Mouse (Mus musculus) liver, adult (tissue): ENCODE measurements around the gene Exoc3l4.

Experiments used
- GATA4 ChIP-seq: IDR thresholded peaks from 2 replicates; pipeline ENCODE4 v1.6.1; 2014; ENCODE audit warnings: mild to moderate bottlenecking, low read length; ENCODE audit not compliant: insufficient replicate concordance

Gene Exoc3l4

DNA sequence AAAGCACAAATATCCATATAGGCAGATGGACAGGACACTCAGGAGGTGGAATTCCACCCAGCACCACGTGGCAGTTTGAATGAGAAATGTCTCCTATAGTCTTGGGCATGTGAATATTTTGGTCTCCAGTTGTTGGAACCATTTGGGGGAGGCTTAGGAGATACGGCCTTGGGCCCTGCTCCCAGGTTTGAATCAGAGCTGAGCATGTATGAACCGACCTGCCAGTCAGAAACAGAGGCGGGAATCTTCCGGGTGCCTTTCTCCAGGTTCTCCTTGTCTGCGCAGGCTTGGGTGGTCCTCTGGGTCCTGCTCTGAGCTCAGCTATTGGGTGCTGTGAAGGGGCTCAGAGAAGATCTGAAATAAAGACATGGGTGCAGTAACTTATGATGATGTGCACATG, 22.8 kb upstream of the Exoc3l4 start:
- no peak for TF ChIP-seq GATA4

DNA sequence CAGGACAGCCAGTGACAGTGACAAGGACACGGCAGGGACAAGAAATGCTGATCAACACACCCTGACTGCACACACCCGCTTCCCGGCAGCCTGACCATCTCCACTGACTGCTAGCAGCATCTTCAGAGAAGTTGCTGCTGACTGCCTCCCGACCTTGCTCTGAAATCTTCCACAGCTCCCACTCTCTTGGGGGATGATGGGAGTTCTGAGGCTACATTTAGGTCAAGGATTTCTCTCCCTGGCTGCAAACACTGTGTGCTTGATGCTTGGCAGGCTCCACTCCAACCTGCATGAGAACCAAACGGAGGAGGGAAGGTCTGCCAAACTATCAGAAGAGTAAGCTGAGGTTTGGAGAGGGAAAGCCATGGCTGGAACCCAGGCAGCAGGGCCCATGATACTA, 19.8 kb upstream of the Exoc3l4 start:
- no peak for TF ChIP-seq GATA4

DNA sequence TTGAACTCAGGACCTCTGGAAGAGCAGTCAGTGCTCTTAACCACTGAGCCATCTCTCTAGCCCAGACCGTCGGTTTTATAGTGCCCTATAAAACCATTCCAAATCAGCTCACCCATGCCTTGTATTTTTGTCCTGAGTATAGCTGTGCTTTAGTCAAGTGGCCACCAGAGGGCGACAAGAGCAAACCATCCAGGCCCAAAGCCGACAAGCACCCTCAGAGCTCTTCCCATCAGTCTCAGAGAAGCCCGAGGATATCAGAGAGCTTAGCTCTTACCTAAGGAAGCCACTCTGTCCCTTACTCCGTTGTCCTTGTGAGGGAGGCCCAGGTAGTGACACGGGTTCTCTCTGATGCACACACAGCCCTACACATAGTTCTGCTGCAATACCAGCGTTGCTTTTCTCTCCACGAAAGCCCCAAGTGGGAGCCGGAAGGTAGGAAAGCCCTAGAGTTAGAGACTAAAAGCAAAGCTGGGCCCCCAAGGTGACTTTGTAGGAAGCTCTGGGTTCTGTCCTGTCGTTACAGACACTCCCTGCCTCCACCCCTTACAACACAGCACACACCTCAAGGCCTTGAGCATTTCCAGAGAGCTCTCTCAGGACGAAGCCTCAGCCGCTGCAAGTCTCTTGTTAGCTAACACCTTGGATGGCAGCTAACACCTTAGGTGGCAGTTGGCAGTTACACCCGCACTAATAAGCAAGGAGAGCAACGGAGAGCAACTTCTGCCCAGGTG, 15.2 kb upstream of the Exoc3l4 start:
- no peak for TF ChIP-seq GATA4

DNA sequence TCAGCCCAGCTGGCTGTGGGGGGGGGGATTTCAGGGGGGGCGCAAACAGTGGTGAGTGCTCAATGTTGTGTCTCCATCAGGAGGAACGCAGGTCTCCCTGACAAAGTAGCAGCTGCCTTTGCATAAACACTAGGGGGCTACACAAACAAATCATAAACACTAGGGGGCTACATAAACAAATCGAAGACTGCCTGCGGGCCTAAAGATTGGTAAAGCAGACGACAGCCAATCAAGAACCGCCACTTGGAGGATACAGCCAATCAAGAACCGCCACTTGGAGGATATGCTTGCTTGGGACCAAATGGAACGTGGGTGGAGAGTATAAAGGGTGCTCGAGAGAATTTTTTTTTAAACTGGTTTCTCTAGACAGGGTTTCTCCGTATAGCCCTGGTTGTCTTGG, 11.9 kb upstream of the Exoc3l4 start:
- no peak for TF ChIP-seq GATA4

DNA sequence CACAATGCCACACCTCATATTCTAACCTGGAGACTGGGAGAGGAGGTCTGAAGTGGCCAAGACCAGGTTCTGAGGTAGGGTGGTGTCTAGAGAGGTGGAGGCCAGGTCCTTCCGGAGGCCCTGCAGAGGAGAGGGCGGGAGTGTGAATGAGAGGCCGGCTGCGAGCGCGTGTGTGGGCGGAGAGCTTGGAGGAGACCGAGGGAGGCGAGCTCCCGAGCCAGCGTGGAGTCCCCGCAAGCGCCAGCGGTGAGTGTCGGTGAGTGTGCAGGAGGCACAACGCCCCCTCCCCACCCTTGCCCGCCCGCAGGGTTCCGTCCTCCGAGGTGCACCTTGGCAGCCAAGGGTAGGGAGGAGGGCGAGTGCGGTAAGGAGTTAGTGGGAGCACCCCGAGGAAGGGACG, 10.2 kb upstream of the Exoc3l4 start, which contains the start of gene Lbhd2:
TSS of gene Lbhd2 (plus strand) at position 188 of the 400 bp plus-strand sequence.
- TF ChIP-seq GATA4, result no peak

DNA sequence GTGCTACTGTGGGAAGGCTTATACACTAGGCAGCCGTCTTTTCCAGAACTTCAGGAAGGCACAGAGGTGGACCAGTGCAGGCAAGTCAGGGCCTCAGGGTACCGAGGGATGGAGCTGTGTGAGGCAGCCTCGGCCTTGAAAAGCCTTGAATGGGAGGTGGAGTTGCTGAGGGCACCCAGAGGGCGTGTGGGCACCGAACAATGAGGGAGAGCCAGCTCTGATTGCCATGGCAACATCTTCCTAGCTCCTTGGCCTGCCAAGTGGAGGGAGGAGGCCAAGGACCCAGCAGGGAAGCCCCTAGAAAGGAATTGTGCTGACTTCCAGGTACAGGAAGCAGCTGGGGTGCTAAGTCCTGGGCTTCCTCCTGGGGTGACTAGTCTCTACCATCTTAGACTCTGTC, 7.2 kb upstream of the Exoc3l4 start:
- no peak for TF ChIP-seq GATA4

DNA sequence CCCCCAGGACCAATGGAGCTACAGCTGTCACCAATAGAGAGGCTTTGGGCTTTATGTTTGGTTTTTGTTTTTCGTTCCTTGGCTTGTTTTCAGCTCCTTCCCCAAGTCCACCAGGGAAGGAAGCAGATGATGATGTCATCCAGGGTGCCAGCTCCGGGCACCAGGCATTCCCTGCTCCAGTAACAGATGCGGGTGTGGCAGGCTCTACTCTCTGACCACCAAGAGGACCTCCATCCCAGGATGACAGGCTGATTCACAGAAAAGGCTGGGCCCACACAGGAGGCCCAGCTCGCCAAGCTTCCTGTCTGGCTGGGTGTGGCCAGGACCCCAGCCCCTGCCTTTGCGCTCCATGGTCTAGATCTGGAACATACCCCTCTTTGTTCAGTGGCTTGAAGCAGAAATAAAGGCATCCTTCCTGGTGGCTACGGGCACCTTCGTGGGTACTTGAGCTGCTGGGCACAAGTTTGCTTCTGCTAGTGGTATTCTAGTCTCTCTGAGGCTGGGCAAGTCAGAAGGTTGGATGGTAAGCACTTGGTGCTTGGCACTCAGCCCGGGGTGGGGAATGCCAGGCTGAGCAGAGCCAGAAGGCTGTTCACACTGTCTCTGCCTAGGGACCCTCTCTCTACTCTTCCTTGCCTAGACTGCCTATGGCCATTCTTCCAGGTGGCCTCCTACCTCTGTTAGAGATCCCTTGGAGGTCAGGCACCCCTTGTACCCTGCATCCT, 5.0 kb upstream of the Exoc3l4 start:
- no peak for TF ChIP-seq GATA4

DNA sequence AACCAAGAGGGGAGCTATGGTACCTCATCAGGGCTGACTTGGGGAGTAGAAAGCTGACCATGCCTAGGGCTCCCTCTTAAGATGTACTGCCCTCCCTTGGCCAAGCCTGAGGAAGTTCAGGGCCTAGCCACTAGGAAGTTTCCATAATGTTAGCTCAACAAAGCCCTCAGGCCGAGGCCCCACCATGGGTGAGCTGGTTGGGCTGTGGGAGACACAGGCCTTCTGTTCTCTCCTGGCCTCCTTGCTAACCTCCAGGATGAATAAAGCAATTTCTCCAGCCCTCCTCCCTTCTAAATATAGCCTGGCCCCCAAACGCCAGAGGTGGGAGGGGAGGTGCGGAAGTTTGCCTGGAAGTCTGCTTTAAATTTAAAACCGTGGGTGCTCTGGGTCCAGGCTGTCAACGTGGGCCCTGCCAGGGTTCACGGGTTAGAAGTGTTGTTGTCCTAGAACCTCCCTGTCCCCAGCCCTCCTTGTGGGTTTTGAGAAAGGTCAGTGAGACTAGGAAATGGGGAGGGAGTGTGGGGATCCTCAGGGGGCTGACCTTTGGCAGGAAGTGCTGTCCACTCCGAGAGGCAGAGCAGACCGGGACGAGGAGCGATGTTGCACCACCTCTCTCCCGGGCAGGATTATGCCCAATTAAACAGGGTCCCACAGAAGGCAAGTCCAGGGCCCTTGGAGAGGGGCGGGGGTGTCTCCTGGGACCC, 4.1 kb upstream of the Exoc3l4 start:
- no peak for TF ChIP-seq GATA4

DNA sequence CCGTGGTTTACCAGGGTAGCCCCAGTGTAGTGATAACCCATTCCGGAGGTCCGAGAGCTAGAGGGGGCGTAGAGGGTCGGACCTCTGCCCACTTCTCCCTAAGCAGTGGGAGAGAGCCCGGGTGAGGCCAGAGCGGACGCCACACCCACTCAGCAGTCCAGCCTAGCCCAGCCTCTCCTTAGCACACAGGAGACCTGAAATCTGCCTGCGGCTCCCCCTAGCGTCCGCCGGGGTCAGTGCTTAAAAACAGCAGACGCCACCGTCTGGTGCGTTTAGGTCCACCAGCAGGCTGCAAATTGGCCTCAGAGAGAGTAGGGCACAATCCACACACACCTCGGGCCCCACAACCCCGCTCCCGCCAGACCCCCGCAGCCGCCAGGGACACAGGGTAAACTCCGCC, 3.5 kb upstream of the Exoc3l4 start:
- TF ChIP-seq GATA4, result no peak

DNA sequence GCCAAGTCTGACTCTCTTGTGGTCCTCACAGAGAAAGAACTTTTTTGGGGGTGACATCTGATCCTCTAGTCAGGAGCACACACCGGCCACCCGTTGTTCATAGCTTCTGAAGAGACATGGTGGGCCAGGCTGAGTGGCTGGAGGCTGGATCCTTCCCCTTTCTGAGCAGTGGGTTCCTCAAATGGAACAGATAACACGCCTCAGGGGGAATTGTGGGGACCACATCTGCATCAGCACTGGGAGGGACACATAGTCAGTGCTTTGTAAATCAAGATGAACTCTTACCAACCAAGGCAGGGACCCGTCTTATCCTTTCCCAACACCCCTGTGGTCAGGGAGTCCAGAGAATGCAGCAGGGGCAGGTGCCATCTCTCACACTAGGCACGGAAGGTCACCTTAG, 3.1 kb downstream of the Exoc3l4 start:
- TF ChIP-seq GATA4, result no peak

DNA sequence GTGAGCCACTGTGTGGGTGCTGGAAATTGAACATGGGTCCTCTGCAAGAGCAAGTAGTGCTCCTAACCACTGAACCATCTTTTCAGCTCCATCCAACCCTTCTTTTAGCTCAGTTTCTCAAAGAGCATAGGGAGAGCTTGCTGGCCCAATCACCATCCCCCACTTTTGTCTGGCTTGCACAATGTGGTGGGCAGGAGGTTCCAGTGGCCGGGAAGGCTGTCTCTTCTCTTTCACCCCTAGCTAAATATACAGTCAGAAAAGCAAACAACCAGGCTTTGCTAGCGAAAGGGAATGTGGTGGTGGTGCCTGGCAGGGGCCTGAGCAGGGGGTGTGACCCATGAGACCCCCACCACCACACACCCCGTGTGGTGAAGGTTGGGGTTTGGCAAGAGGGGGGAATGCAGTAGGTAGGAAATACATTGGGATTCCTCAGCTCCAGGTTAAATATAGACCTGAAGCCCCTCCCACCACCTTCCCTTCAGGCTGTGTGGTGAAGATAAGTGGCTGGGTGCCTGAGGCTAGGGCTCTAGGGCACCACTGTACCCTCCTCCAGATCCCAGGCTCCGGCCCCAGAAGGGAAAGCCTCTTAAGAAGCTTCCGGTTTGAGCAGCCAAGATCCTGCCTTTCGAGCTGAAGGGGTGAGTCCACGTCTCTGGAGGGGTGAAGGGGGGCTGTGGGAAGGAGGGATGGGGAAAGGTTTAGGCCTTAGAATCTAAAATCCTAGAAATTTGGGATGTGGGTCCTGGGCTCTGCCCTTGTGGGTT, 4.3 kb downstream of the Exoc3l4 start:
- TF ChIP-seq GATA4, result no peak

DNA sequence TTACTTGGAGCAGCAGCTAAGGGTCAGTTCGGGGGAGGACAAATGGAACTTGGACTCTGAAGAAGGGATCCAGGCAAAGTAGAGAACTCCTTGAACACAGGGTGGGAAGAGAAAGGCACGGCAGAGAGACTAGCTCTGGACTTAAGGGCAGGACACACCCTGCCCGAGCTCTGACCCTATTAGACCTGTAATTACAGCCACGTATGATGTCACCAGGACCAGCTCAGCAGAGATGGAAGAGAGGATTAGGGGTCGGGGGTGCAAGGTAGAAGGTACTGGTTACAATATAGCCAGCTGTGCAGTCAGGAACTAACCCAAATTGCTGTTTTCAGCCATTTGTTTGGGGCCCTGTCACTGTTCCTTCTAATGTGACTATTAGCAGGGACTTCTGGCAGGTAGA, 6.0 kb downstream of the Exoc3l4 start:
- TF ChIP-seq GATA4, result no peak

DNA sequence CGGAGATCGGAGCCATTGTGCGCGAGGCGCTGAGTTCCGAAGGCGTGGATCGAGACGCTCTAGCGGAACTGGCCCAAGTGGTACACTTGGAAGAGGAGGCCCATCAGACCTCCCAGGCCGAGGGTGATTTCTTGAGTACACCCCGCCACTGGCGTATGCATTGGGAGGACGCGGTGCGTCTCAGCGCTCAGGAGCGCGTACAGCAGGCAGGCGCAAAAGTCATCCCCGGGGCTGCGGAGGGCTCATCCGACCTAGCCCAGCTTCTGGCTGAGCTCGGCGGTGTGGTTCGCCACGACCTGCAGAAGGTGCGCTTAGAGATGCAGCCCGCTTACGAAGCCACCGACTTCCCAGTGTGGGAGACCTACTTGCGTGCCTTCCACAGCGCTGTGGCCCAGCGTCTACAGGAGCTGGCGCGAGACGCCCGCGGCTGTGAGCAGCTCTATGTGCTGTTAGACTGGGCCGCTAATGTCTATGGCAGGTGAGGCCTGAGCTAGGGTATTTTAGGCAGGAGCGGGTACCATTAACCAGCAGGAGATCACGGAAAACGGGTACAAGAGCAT, 6.8 kb downstream of the Exoc3l4 start:
- no peak for TF ChIP-seq GATA4

DNA sequence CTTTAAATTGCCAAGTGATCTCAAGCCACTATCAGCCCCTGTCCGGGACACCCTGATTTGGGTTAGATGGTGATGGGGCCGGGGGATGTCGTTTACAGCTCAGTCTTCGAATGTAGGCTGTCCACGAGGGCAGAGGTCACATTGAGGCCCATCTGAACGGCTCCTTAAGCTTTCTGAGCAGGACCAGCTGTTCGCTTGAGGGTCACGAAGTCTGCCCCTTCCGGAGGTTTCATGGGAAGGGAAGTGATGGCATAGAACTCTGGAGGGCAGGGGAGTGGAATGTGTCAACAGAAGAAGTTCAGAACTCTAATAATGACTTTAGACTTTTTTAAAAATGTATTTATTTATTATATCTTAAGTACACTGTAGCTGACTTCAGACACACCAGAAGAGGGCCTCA, 7.7 kb downstream of the Exoc3l4 start:
- TF ChIP-seq GATA4, result no peak

DNA sequence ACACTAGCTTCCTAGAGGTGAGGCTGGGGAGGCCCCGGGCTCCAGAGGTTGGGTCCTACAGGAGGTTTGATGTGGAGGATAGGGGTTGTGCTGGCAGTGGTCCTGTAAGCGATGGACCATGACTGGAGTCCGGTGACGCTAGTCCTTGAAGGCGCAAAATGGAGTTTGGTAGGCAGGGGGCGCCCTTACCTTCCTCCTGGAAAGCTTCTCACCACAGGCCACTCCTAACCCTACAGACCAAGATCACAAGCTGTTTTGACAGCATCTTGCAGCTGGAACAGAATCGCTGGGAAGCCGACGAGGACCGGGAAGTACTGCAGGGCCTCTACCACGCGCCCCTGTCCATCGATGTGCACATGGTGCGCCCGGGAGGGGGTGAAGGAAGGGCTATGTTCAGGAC, 8.4 kb downstream of the Exoc3l4 start:
- no peak for TF ChIP-seq GATA4
